Mouse (Mus musculus): ENCODE data around the gene Hmgn3.
"Not testable (repeated sequence)": the region's sequence is repeated elsewhere in the genome, so short reads cannot be mapped to it uniquely, and the experiment has no call there.

Hmgn3 gene

GRCm38 (mm10) chr9:83146446-83147188, at the start of gene Hmgn3:
Gene Hmgn3 (minus strand): TSS chr9:83146685.
- DNase-seq (ENCODE audit: low read depth, low spot score) = peak; percentile 82

GRCm38 (mm10) chr9:83195765-83196164, 49.3 kb upstream of the Hmgn3 start:
- DNase-seq (ENCODE audit: low read depth, low spot score) = no peak

GRCm38 (mm10) chr9:83195007-83195406, 48.5 kb upstream of the Hmgn3 start:
- DNase-seq (ENCODE audit: low read depth, low spot score) = no peak

- DNase-seq (ENCODE audit: low read depth, low spot score) = no peak
Observed at GRCm38 (mm10) chr9:83187752-83188151, 41.3 kb upstream of the Hmgn3 start.

- peak; percentile 39 for DNase-seq (ENCODE audit: low read depth, low spot score)
Observed at GRCm38 (mm10) chr9:83145591-83146445, 667 bp downstream of the Hmgn3 start.

- DNase-seq (ENCODE audit: low read depth, low spot score) = no peak
Observed at GRCm38 (mm10) chr9:83129831-83130230, 16.7 kb downstream of the Hmgn3 start.

GRCm38 (mm10) chr9:83127840-83128239, 18.6 kb downstream of the Hmgn3 start:
- no peak for DNase-seq (ENCODE audit: low read depth, low spot score)

GRCm38 (mm10) chr9:83126482-83126881, 20.0 kb downstream of the Hmgn3 start:
- not testable (repeated sequence) for DNase-seq (ENCODE audit: low read depth, low spot score)

- DNase-seq (ENCODE audit: low read depth, low spot score) = no peak
Observed at GRCm38 (mm10) chr9:83119211-83119610, 27.3 kb downstream of the Hmgn3 start.

GRCm38 (mm10) chr9:83117486-83117885, 29.0 kb downstream of the Hmgn3 start:
- DNase-seq (ENCODE audit: low read depth, low spot score) = no peak

GRCm38 (mm10) chr9:83116774-83117474, 29.6 kb downstream of the Hmgn3 start:
- DNase-seq (ENCODE audit: low read depth, low spot score) = no peak

GRCm38 (mm10) chr9:83115676-83116075, 30.8 kb downstream of the Hmgn3 start:
- no peak for DNase-seq (ENCODE audit: low read depth, low spot score)

- no peak for DNase-seq (ENCODE audit: low read depth, low spot score)
Observed at GRCm38 (mm10) chr9:83113800-83114217, 32.7 kb downstream of the Hmgn3 start.

- DNase-seq (ENCODE audit: low read depth, low spot score) = no peak
Observed at GRCm38 (mm10) chr9:83112305-83112768, 34.1 kb downstream of the Hmgn3 start.

- no peak for DNase-seq (ENCODE audit: low read depth, low spot score)
Observed at GRCm38 (mm10) chr9:83111789-83112188, 34.7 kb downstream of the Hmgn3 start.

GRCm38 (mm10) chr9:83111117-83111686, 35.3 kb downstream of the Hmgn3 start:
- DNase-seq (ENCODE audit: low read depth, low spot score) = no peak

- no peak for DNase-seq (ENCODE audit: low read depth, low spot score)
Observed at GRCm38 (mm10) chr9:83110406-83111116, 35.9 kb downstream of the Hmgn3 start.

GRCm38 (mm10) chr9:83109705-83110104, 36.8 kb downstream of the Hmgn3 start:
- no peak for DNase-seq (ENCODE audit: low read depth, low spot score)

GRCm38 (mm10) chr9:83108821-83109220, 37.7 kb downstream of the Hmgn3 start:
- DNase-seq (ENCODE audit: low read depth, low spot score) = no peak

GRCm38 (mm10) chr9:83103785-83104184, 42.7 kb downstream of the Hmgn3 start:
- no peak for DNase-seq (ENCODE audit: low read depth, low spot score)

- DNase-seq (ENCODE audit: low read depth, low spot score) = no peak
Observed at GRCm38 (mm10) chr9:83101691-83102090, 44.8 kb downstream of the Hmgn3 start.
